9 mouse cellular contexts compared by ENCODE assay signal in the genomic region with DNA sequence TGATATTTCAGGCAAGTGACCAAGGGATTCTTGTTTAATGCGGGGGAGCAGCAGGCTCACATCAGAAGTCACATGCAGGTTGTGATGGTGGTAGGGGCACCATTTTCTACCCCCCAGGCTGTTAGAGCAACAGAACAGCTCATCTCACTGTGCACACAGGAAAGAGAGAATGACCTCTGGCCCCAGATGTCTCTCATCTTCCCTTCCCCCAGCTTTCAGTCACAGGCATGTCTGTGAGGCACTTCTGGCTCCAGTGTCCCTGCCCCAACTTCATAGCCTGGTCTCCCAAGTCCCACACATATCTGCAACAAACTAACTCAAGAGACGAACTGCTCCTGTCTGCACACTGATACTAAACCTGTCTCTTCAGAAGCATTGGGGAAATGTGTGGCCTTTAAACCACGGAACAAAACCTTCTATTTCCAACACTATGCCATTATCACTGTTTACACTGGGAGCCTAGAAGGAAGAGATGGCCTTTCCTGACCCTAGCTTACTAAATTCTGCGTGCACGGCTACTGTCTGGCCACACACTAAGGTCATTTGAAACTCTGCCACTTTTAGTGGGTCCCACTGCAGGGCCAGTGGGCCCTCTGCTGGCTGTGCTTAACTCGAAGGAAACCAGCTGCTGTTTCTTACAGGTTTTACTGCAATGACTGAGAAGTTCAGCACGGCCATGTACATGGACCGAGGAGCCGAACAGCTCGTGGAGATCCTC. TPM values are rescaled to one million over a fixed set of nuclear protein-coding genes. Genes with fewer than 3 reads are reported as not detected.
A peak's percentile ranks its signal among the peaks of the same experiment; 100 is the strongest.
DNase-seq lines count a peak whose midpoint lies in the region; ATAC-seq and TF ChIP-seq lines count a peak whose summit lies in the region.
"Had no signal": no experiment of that assay in that cellular context is flagged by ENCODE, and none has a peak within 500 bp of the region (broad histone marks: within the 10 kb centered on the region; RNA-seq: fewer than 3 reads in every experiment).

No protein-coding gene starts in this region.

- no peak overlapping the region for H3K4me2 ChIP-seq in midbrain, postnatal 0 days (ENCODE audit: low read depth, low read length, poor library complexity, severe bottlenecking)
- no peak overlapping the region for H3K4me2 ChIP-seq in midbrain, embryonic 15.5 days

- DNase-seq in midbrain, postnatal 0 days (ENCODE audit: low spot score): peak; percentile 41
- peak; percentile 21 for DNase-seq in heart, adult 8-10 months (ENCODE audit: low spot score)
- DNase-seq in kidney, postnatal 14 days: peak; percentile 84
- DNase-seq in layer of hippocampus, postnatal 36 days: no peak
- DNase-seq in layer of hippocampus, adult 11-12 months (ENCODE audit: low spot score): no peak

- peak; percentile 58 for TF ChIP-seq CTCF in midbrain, postnatal 0 days (IDR thresholded peaks at IDR 0.05)
- peak; percentile 67 for TF ChIP-seq CTCF in bone marrow, adult 2 months (IDR thresholded peaks at IDR 0.05; ENCODE audit: control insufficient read depth, insufficient read depth, low read length)

- H3K9me3 ChIP-seq in midbrain, postnatal 0 days (ENCODE audit: low read length): no peaks in the 10 kb centered on the region
- H3K9me3 ChIP-seq in midbrain, embryonic 15.5 days: no peaks in the 10 kb centered on the region
- H3K9me3 ChIP-seq: megakaryocyte, embryonic 14.5 days had no signal

- no peaks in the 10 kb centered on the region for H3K36me3 ChIP-seq in midbrain, postnatal 0 days (ENCODE audit: insufficient read depth, low read length)
- H3K36me3 ChIP-seq in midbrain, embryonic 15.5 days (replicated peaks): no peaks in the 10 kb centered on the region

- H3K27me3 ChIP-seq in midbrain, postnatal 0 days (ENCODE audit: insufficient read depth, low read length): no peaks in the 10 kb centered on the region
- H3K27me3 ChIP-seq in midbrain, embryonic 15.5 days (replicated peaks): no peaks in the 10 kb centered on the region

- H3K4me1 ChIP-seq in midbrain, postnatal 0 days (ENCODE audit: insufficient read depth, low read length): no peaks in the 10 kb centered on the region
- no peaks in the 10 kb centered on the region for H3K4me1 ChIP-seq in midbrain, embryonic 15.5 days
- peaks cover 3% of the 10 kb centered on the region; the same call in 1 of the 2 replicates for H3K4me1 ChIP-seq in bone marrow, adult 2 months (ENCODE audit: control insufficient read depth, insufficient read depth, low read length)

- no peak overlapping the region for H3K4me3 ChIP-seq in midbrain, postnatal 0 days (ENCODE audit: low read depth, low read length)
- H3K4me3 ChIP-seq in midbrain, embryonic 15.5 days: no peak overlapping the region
- H3K4me3 ChIP-seq in bone marrow, adult 2 months (replicated peaks; ENCODE audit: control insufficient read depth, low read depth, low read length): no peak overlapping the region
- H3K4me3 ChIP-seq: megakaryocyte, embryonic 14.5 days had no signal

- 67% methylated on average over 10 of the region's 10 CpGs for WGBS in midbrain, postnatal 0 days
- WGBS in midbrain, embryonic 15.5 days: 68% methylated on average over 10 of the region's 10 CpGs
- 30% methylated on average over 10 of the region's 10 CpGs for WGBS in bone marrow, adult 2 months

- no peak for TF ChIP-seq POLR2A in bone marrow, adult 2 months (IDR thresholded peaks at IDR 0.05; ENCODE audit: borderline replicate concordance, control insufficient read depth, low read depth, low read length)

- H3K9ac ChIP-seq in midbrain, postnatal 0 days (replicated peaks; ENCODE audit: low read length, poor library complexity, severe bottlenecking): no peak overlapping the region
- H3K9ac ChIP-seq in midbrain, embryonic 15.5 days: no peak overlapping the region

- ATAC-seq in midbrain, postnatal 0 days (ENCODE audit: low FRiP score): no peak
- ATAC-seq in midbrain, embryonic 15.5 days (replicated peaks): no peak
- peak; percentile 80 for ATAC-seq in megakaryocyte progenitor cell, adult 5-6 weeks (replicated peaks; ENCODE audit: poor library complexity)

- no peak overlapping the region for H3K27ac ChIP-seq in midbrain, postnatal 0 days (ENCODE audit: low read depth, low read length)
- H3K27ac ChIP-seq in midbrain, embryonic 15.5 days: no peak overlapping the region
- no peak overlapping the region for H3K27ac ChIP-seq in bone marrow, adult 2 months (ENCODE audit: control insufficient read depth, insufficient read depth, low read depth, low read length, poor library complexity)

RNA-seq across cellular contexts. Expression of a gene that starts 18.5 kb away (rescaled TPM):
- not detected in 2 replicates for total RNA-seq in midbrain, postnatal 0 days (2014; rRNA removed)
- polyA plus RNA-seq in midbrain, postnatal 0 days (2015; fragmentation: Nextera tagmentation; extraction: Ambion mirVana): 0.27 and 0.64 TPM in 2 replicates
- polyA plus RNA-seq in midbrain, embryonic 15.5 days (2015; fragmentation: Nextera tagmentation; extraction: Ambion mirVana): 0.09 and 0.28 TPM in 2 replicates
- polyA plus RNA-seq in bone marrow, adult 2 months (2011; ENCODE audit: insufficient read depth, insufficient read length, low replicate concordance, missing spikeins): not detected in 2 replicates
- total RNA-seq in heart, adult 8-10 months (2022): not detected
- not detected in 2 replicates for total RNA-seq in megakaryocyte progenitor cell, adult 5-6 weeks (2015)
- total RNA-seq in megakaryocyte progenitor cell, adult 5-6 weeks (2017): 0.08 TPM in 1 of 2 replicates, not detected in the other
- total RNA-seq in layer of hippocampus, postnatal 36 days (2021): under 1 TPM; 0.42 to 0.63 TPM

RNA-seq across cellular contexts. Expression of a gene that starts 43.0 kb away (rescaled TPM):
- 110 and 130 TPM in 2 replicates for total RNA-seq in midbrain, postnatal 0 days (2014; rRNA removed)
- polyA plus RNA-seq in midbrain, postnatal 0 days (2015; fragmentation: Nextera tagmentation; extraction: Ambion mirVana): 267 and 274 TPM in 2 replicates
- 175 and 185 TPM in 2 replicates for polyA plus RNA-seq in midbrain, embryonic 15.5 days (2015; fragmentation: Nextera tagmentation; extraction: Ambion mirVana)
- 37.1 and 45.4 TPM in 2 replicates for polyA plus RNA-seq in bone marrow, adult 2 months (2011; ENCODE audit: insufficient read depth, insufficient read length, low replicate concordance, missing spikeins)
- 100 to 1,000 TPM; 565 to 633 (median 602) TPM for total RNA-seq in heart, adult 8-10 months (2022)
- total RNA-seq in megakaryocyte progenitor cell, adult 5-6 weeks (2015): 120 and 125 TPM in 2 replicates
- 78.8 and 95.0 TPM in 2 replicates for total RNA-seq in megakaryocyte progenitor cell, adult 5-6 weeks (2017)
- total RNA-seq in layer of hippocampus, postnatal 36 days (2021): 100 to 1,000 TPM; 138 to 150 TPM

RNA-seq across cellular contexts. Expression of a gene that starts 43.2 kb away (rescaled TPM):
- total RNA-seq in midbrain, postnatal 0 days (2014; rRNA removed): 38.4 and 44.8 TPM in 2 replicates
- polyA plus RNA-seq in midbrain, postnatal 0 days (2015; fragmentation: Nextera tagmentation; extraction: Ambion mirVana): 18.7 and 19.9 TPM in 2 replicates
- polyA plus RNA-seq in midbrain, embryonic 15.5 days (2015; fragmentation: Nextera tagmentation; extraction: Ambion mirVana): 15.4 and 16.7 TPM in 2 replicates
- polyA plus RNA-seq in bone marrow, adult 2 months (2011; ENCODE audit: insufficient read depth, insufficient read length, low replicate concordance, missing spikeins): 39.2 and 45.6 TPM in 2 replicates
- 100 to 1,000 TPM; 103 to 113 (median 109) TPM for total RNA-seq in heart, adult 8-10 months (2022)
- total RNA-seq in megakaryocyte progenitor cell, adult 5-6 weeks (2015): 8.5 and 12.9 TPM in 2 replicates
- total RNA-seq in megakaryocyte progenitor cell, adult 5-6 weeks (2017): 8.9 and 11.1 TPM in 2 replicates
- 10 to 100 TPM; 87.4 to 91.4 TPM for total RNA-seq in layer of hippocampus, postnatal 36 days (2021)

Comparison
In these comparisons a context has a peak if more than half of its experiments do, and no peak if none do; other contexts are left out.
1. DNase-seq: peak in midbrain, postnatal 0 days (single experiment), heart, adult 8-10 months (single experiment) and kidney, postnatal 14 days (single experiment); none in layer of hippocampus, postnatal 36 days (0 of 2) and layer of hippocampus, adult 11-12 months (single experiment).